Mouse (Mus musculus): ENCODE measurements around the gene Zfp366.

GRCm38 (mm10) chr13:99254215-99254614, 69.6 kb downstream of the Zfp366 start:
- TF ChIP-seq CTCF (IDR thresholded peaks at IDR 0.05; ENCODE audit: low read depth) (no peak), EP300 (IDR thresholded peaks at IDR 0.05; ENCODE audit: low read depth) (no peak)
